Mouse (Mus musculus): ENCODE results near the gene Ttc23.

The Ttc23 gene

DNA sequence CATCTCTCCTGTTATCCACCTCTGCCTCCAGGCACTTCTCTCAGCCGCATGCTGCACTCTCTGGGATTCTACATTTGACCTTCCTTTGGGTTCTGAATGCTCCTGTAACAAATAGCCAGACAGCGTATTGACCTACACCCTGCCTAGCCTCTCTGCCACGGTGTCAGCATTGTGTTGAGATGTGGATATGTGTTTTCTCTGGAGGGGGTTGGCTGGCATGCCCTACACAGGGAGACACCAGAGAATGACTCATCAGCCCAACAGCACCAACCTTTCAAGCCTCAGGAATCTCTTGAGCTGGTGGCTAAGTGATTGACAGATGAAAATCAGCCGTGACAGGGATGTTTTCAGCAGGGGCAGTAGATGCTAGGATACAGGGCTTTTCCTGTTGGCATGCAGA lies 153.8 kb downstream of the Ttc23 start:
- no peak for DNase-seq (ENCODE audit: low read depth)

- peak; percentile 38 for DNase-seq (ENCODE audit: low read depth)
These were observed 156.0 kb downstream of the Ttc23 start for GRCm38 (mm10) chr7:67803015-67803856.

DNA sequence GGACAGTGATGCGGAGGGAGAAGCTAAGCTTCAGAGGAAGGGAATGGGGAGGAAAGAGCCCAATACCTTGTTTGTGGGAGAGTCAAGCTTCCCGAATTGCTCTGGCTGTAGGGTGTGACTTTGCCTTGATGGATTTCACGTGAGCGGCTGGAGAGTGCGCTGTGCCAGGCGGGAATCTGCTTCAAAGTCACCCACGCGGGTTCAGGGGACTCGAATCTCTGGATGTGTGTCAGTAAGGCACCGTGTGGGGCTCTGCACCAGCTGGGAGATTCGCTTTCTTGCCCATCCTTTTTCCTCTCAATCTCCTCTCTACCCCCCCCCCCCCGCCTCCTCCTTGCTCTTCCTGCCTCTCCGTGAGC lies 156.6 kb downstream of the Ttc23 start:
- no peak for DNase-seq (ENCODE audit: low read depth)
